Mouse (Mus musculus) G1E (cell line): ENCODE data around the gene Olfr652.

Experiments
- CTCF ChIP-seq: IDR thresholded peaks from 2 replicates; pipeline ENCODE4 v1.5.1; 2012; ENCODE audit warnings: low read depth, low read length, inconsistent platforms, mixed read lengths
- POLR2AphosphoS5 ChIP-seq: IDR thresholded peaks from 2 replicates; pipeline ENCODE4 v1.6.1; 2012; ENCODE audit warnings: low read depth, low read length, inconsistent platforms; ENCODE audit not compliant: insufficient replicate concordance

DNA sequence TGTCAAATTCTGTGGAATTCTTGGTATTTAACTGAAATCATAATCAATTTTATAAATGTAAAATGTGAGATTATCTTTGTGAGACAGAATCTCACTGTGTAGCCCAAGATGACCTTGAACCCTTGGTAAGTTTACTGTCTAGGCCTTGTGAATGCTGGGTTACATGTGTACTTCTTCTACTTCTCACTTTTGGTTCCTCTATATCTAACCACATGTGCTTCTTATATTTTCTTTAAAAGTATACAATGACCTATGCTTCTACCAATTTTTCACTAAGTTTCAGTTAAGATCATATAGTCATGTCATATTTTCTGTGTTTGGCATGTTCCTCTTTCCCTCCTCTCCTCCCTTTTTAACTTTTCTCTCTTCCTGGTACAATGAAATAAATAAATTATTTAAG lies 44.0 kb downstream of the Olfr652 start:
- TF ChIP-seq POLR2AphosphoS5 (no peak), CTCF (no peak)
